Mouse (Mus musculus): ENCODE measurements at regions not wholly inside any gene's neighbourhood (a gene's known extent, or its start where the extent isn't known, plus 50 kb on each side); places are given as distances from the start of the nearest gene placed in this dataset.

DNA sequence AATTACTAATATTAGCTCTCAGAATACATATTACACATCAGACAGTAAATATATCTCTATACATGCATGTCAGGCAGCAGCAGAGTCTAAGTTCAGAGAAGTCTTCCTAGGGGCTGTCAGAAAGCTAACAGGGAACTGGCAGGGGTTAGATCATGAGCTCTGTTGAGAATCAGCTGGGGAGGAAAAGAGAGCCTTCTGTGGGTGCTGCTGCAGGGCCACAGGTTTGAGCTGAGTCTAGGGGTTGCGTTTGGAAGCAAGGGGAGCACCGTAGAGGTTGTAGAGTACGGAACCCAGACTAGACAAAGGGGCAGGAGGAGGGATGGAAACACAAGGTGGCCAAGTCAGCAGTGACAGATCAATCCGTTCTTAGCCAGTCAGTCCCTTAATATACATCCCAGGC lies 106.2 kb upstream of the Egln3 start:
- no peaks in the 10 kb centered on the region for H3K36me3 ChIP-seq (ENCODE audit: control insufficient read depth, insufficient read depth, low read length)
- TF ChIP-seq POLR2A (IDR thresholded peaks at IDR 0.05; ENCODE audit: insufficient read depth, low read depth, low read length) (no peak), CTCF (IDR thresholded peaks at IDR 0.05) (no peak), EP300 (IDR thresholded peaks at IDR 0.05; ENCODE audit: insufficient read depth, low read depth, low read length) (no peak)
- no peak overlapping the region for H3K4me3 ChIP-seq
- H3K27me3 ChIP-seq (ENCODE audit: control insufficient read depth, insufficient read depth, low read length): no peaks in the 10 kb centered on the region
- H3K9ac ChIP-seq (ENCODE audit: low read depth, low read length): no peak overlapping the region
- no peak for DNase-seq
- H3K79me2 ChIP-seq (replicated peaks; ENCODE audit: control insufficient read depth, insufficient read depth, low read length): no peaks in the 10 kb centered on the region
- peaks cover 3% of the 10 kb centered on the region for H3K4me1 ChIP-seq (ENCODE audit: control insufficient read depth, insufficient read depth, low read length)
- intact Hi-C loops (cut with DNase I): loop anchor here (10.0 kb wide), 1 partner anchor 95 kb away; no protein-coding TSS in a partner anchor
- 83% methylated on average over 4 of the region's 4 CpGs for WGBS
- no peak overlapping the region for H3K27ac ChIP-seq

DNA sequence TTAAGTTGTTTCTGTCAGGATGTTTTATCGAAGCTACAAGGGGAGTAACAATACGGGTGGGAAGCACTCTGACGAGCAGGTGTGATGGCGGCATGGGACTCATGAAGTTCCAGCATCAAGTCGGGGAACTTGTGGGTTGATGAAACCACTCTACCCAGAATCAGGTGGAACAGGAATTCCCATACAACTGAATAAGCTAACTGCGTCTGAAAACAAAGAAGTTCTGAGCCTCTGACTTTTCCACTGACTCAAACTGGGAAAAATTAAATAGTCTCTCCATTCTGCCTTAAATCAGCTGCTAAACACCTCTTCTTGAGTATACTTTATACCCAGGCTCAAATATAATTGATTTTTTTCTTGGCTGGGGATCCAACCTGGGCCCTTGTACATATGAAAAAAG lies 105.6 kb upstream of the Egln3 start:
- Histone ChIP-seq H3K27ac (no peak overlapping the region), H3K9ac (ENCODE audit: low read depth, low read length) (no peak overlapping the region), H3K4me3 (no peak overlapping the region), H3K79me2 (replicated peaks; ENCODE audit: control insufficient read depth, insufficient read depth, low read length) (no peaks in the 10 kb centered on the region), H3K27me3 (ENCODE audit: control insufficient read depth, insufficient read depth, low read length) (no peaks in the 10 kb centered on the region), H3K4me1 (ENCODE audit: control insufficient read depth, insufficient read depth, low read length) (peaks cover 2% of the 10 kb centered on the region), H3K36me3 (ENCODE audit: control insufficient read depth, insufficient read depth, low read length) (no peaks in the 10 kb centered on the region)
- WGBS: 90% methylated on average over 6 of the region's 6 CpGs
- no peak for TF ChIP-seq EP300 (IDR thresholded peaks at IDR 0.05; ENCODE audit: insufficient read depth, low read depth, low read length)
- TF ChIP-seq POLR2A (IDR thresholded peaks at IDR 0.05; ENCODE audit: insufficient read depth, low read depth, low read length): no peak
- no peak for TF ChIP-seq CTCF (IDR thresholded peaks at IDR 0.05)
- intact Hi-C loops (cut with DNase I): no loop called here
- DNase-seq: no peak

DNA sequence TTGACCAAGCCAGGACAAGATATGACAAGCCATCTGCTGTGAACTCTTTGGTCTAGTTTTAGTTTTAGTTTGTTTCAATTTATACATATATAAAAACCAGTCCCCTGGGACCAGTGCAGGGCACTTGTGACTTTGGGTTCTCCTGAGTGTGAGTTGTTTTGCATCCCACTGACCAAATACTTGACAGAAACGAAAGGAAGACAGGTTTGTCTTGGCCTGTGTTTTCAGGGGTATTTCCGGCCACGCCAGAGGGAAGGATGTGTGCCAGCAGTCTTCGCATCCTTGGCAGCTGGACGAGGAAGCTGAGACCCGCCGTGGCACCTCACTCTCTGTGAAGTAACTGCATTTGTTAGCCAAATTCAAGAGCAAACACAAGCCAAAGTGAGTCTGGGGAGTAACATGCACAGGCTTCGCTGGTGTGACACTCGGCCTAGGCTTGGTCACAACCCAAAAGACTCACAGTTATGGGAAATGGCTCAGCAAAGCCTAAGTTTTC lies 101.5 kb upstream of the Egln3 start:
- TF ChIP-seq POLR2A (IDR thresholded peaks at IDR 0.05; ENCODE audit: insufficient read depth, low read depth, low read length): no peak
- Histone ChIP-seq H3K79me2 (replicated peaks; ENCODE audit: control insufficient read depth, insufficient read depth, low read length) (no peaks in the 10 kb centered on the region), H3K4me1 (ENCODE audit: control insufficient read depth, insufficient read depth, low read length) (no peaks in the 10 kb centered on the region), H3K4me3 (no peak overlapping the region), H3K9ac (ENCODE audit: low read depth, low read length) (no peak overlapping the region), H3K27ac (no peak overlapping the region), H3K36me3 (ENCODE audit: control insufficient read depth, insufficient read depth, low read length) (no peaks in the 10 kb centered on the region), H3K27me3 (ENCODE audit: control insufficient read depth, insufficient read depth, low read length) (no peaks in the 10 kb centered on the region)
- WGBS: 78% methylated on average over 9 of the region's 9 CpGs
- intact Hi-C loops (cut with DNase I): no loop called here
- no peak for DNase-seq

DNA sequence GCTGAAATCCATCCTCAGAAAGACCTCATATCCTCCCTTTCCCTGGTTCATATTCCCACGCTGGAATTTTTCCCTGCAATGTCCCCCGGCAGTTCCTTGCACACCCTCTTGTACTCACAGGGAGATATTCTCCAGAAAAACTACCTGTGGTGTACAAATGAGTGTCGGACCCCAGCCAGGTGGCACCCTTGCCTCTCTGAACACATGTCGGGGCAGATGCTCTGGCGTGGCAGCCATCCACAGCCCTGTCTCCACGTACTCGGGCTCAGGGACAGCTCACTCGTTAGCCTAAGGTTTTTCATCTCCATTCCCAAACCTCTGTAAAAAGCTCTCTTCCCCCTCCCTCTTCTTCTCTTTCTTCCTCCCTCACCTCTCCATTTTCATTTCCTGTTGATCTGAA lies 100.1 kb upstream of the Egln3 start:
- Histone ChIP-seq H3K4me3 (no peak overlapping the region), H3K9ac (ENCODE audit: low read depth, low read length) (no peak overlapping the region), H3K79me2 (replicated peaks; ENCODE audit: control insufficient read depth, insufficient read depth, low read length) (no peaks in the 10 kb centered on the region), H3K27ac (no peak overlapping the region), H3K27me3 (ENCODE audit: control insufficient read depth, insufficient read depth, low read length) (no peaks in the 10 kb centered on the region), H3K4me1 (ENCODE audit: control insufficient read depth, insufficient read depth, low read length) (no peaks in the 10 kb centered on the region), H3K36me3 (ENCODE audit: control insufficient read depth, insufficient read depth, low read length) (no peaks in the 10 kb centered on the region)
- TF ChIP-seq EP300 (IDR thresholded peaks at IDR 0.05; ENCODE audit: insufficient read depth, low read depth, low read length) (no peak), CTCF (IDR thresholded peaks at IDR 0.05) (no peak), POLR2A (IDR thresholded peaks at IDR 0.05; ENCODE audit: insufficient read depth, low read depth, low read length) (no peak)
- DNase-seq: no peak
- WGBS: 83% methylated on average over 8 of the region's 8 CpGs
- intact Hi-C loops (cut with DNase I): no loop called here

DNA sequence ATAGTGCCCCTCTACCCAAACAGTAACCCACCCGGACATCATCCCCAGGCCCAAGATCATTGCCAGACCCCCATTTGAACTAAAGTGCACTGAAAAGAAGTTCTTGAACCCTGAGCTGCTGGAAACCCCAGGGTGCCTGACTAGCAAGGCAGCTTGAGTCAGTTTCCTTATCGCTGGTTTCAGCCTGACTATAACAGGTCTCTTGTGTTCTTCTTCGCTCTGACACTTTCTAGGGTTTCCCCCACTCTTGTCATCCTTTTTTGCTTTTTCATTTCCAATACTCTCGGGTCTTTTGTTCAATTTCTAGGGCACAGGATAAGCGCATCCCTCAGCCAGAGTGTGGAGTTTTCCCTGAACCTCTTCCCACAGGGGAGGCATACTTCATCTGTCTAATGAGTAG lies 95.8 kb upstream of the Egln3 start:
- Histone ChIP-seq H3K27ac (no peak overlapping the region), H3K36me3 (ENCODE audit: control insufficient read depth, insufficient read depth, low read length) (no peaks in the 10 kb centered on the region), H3K79me2 (replicated peaks; ENCODE audit: control insufficient read depth, insufficient read depth, low read length) (no peaks in the 10 kb centered on the region), H3K9ac (ENCODE audit: low read depth, low read length) (no peak overlapping the region), H3K4me3 (no peak overlapping the region), H3K27me3 (ENCODE audit: control insufficient read depth, insufficient read depth, low read length) (no peaks in the 10 kb centered on the region), H3K4me1 (ENCODE audit: control insufficient read depth, insufficient read depth, low read length) (no peaks in the 10 kb centered on the region)
- 69% methylated on average over 5 of the region's 5 CpGs for WGBS
- intact Hi-C loops (cut with DNase I): no loop called here
- DNase-seq: no peak
- TF ChIP-seq CTCF (IDR thresholded peaks at IDR 0.05): no peak
- TF ChIP-seq EP300 (IDR thresholded peaks at IDR 0.05; ENCODE audit: insufficient read depth, low read depth, low read length): no peak
- no peak for TF ChIP-seq POLR2A (IDR thresholded peaks at IDR 0.05; ENCODE audit: insufficient read depth, low read depth, low read length)

DNA sequence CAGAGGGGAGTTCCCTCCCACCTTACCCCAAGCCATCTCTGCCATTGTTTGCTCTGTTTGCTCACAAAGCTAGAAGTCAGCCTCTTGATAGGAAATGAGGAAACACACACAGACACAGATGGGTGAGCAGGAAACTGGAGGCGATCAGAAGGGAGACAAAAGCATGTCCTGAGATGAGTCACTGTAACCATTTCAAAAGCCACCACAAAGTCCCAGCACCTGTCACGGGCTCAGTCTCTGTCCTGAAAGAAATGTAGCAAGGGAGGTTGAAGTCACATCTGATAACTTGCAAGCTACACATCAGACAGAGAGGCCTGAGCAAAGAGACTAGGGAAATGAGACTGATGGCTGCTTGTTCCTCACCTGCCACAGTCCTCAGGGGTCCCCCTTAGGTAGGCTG lies 89.6 kb upstream of the Egln3 start:
- no peak for TF ChIP-seq EP300 (IDR thresholded peaks at IDR 0.05; ENCODE audit: insufficient read depth, low read depth, low read length)
- TF ChIP-seq CTCF (IDR thresholded peaks at IDR 0.05): no peak
- H3K36me3 ChIP-seq (ENCODE audit: control insufficient read depth, insufficient read depth, low read length): no peaks in the 10 kb centered on the region
- H3K4me1 ChIP-seq (ENCODE audit: control insufficient read depth, insufficient read depth, low read length): peaks cover 6% of the 10 kb centered on the region
- H3K79me2 ChIP-seq (replicated peaks; ENCODE audit: control insufficient read depth, insufficient read depth, low read length): no peaks in the 10 kb centered on the region
- no peak overlapping the region for H3K9ac ChIP-seq (ENCODE audit: low read depth, low read length)
- no peak overlapping the region for H3K27ac ChIP-seq
- intact Hi-C loops (cut with DNase I): no loop called here
- no peaks in the 10 kb centered on the region for H3K27me3 ChIP-seq (ENCODE audit: control insufficient read depth, insufficient read depth, low read length)
- WGBS: 45% methylated on average over 2 of the region's 2 CpGs
- no peak overlapping the region for H3K4me3 ChIP-seq
- DNase-seq: no peak
